Mouse (Mus musculus): ENCODE measurements around the gene Gucy1b1. TPM values are rescaled to one million over a fixed set of nuclear protein-coding genes. Genes with fewer than 3 reads are reported as not detected.

Gene Gucy1b1
- total and polyA plus RNA-seq, 2 experiments from 2014 or later, result 55.0 to 58.5 TPM

- H3K36me3 ChIP-seq (ENCODE audit: insufficient read depth, low read length), result no peaks in the 10 kb centered on the region
- H3K9ac ChIP-seq (replicated peaks; ENCODE audit: low read length, poor library complexity, severe bottlenecking), result no peak overlapping the region
- no peak overlapping the region for H3K27ac ChIP-seq (ENCODE audit: low read depth, low read length)
- ATAC-seq (ENCODE audit: low FRiP score) (no peak), DNase-seq (ENCODE audit: low spot score) (no peak)
- H3K27me3 ChIP-seq (ENCODE audit: insufficient read depth, low read length), result no peaks in the 10 kb centered on the region
- TF ChIP-seq CTCF (IDR thresholded peaks at IDR 0.05), result no peak
- H3K4me2 ChIP-seq (ENCODE audit: low read depth, low read length, poor library complexity, severe bottlenecking), result no peak overlapping the region
- no peaks in the 10 kb centered on the region for H3K4me1 ChIP-seq (ENCODE audit: insufficient read depth, low read length)
- H3K9me3 ChIP-seq (ENCODE audit: low read length), result no peaks in the 10 kb centered on the region
- 74% methylated on average over 8 of the region's 8 CpGs for WGBS
- no peak overlapping the region for H3K4me3 ChIP-seq (ENCODE audit: low read depth, low read length)
Observed at GRCm38 (mm10) chr3:81983120-81983895, 91.2 kb downstream of the Gucy1b1 start.

Small RNAs within 50 kb of the gene (microRNA-seq; reads per million reads assigned to microRNA genes)
- not detected for gene Mir7010 (ENCODE audit: borderline number of aligned reads)

Other genes starting within 250 kb of the Gucy1b1 start
- 8.6 and 8.8 TPM in 2 replicates for gene Ctso, start 142.1 kb downstream of the Gucy1b1 start, total RNA-seq (2014; rRNA removed)
- 11.2 and 12.0 TPM in 2 replicates for gene Ctso, start 142.1 kb downstream of the Gucy1b1 start, polyA plus RNA-seq (2015; fragmentation: Nextera tagmentation; extraction: Ambion mirVana)
- not detected in 2 replicates for gene Tdo2, start 98.5 kb downstream of the Gucy1b1 start, total RNA-seq (2014; rRNA removed)
- gene Tdo2, start 98.5 kb downstream of the Gucy1b1 start, polyA plus RNA-seq (2015; fragmentation: Nextera tagmentation; extraction: Ambion mirVana), result 0.19 and 0.28 TPM in 2 replicates
- gene Asic5, start 92.4 kb downstream of the Gucy1b1 start, total RNA-seq (2014; rRNA removed), result not detected in 2 replicates
- gene Asic5, start 92.4 kb downstream of the Gucy1b1 start, polyA plus RNA-seq (2015; fragmentation: Nextera tagmentation; extraction: Ambion mirVana), result 0.09 TPM in 1 of 2 replicates, not detected in the other
- 42.1 and 45.7 TPM in 2 replicates for gene Gucy1a1, start 71.1 kb upstream of the Gucy1b1 start, total RNA-seq (2014; rRNA removed)
- gene Gucy1a1, start 71.1 kb upstream of the Gucy1b1 start, polyA plus RNA-seq (2015; fragmentation: Nextera tagmentation; extraction: Ambion mirVana), result 21.4 and 22.8 TPM in 2 replicates

All from midbrain, postnatal 0 days (tissue).